Mouse (Mus musculus) ES-Bruce4 (cell line): ENCODE results near the gene Hoxd13.

Source experiments
- CTCF ChIP-seq: IDR thresholded peaks from one replicate; pipeline ENCODE4 v1.8.1; 2011; ENCODE audit warnings: low read depth, low read length
- EP300 ChIP-seq: IDR thresholded peaks from 2 replicates; pipeline ENCODE4 v1.6.1; 2011; ENCODE audit warnings: low read depth, low read length; ENCODE audit not compliant: insufficient read depth

DNA sequence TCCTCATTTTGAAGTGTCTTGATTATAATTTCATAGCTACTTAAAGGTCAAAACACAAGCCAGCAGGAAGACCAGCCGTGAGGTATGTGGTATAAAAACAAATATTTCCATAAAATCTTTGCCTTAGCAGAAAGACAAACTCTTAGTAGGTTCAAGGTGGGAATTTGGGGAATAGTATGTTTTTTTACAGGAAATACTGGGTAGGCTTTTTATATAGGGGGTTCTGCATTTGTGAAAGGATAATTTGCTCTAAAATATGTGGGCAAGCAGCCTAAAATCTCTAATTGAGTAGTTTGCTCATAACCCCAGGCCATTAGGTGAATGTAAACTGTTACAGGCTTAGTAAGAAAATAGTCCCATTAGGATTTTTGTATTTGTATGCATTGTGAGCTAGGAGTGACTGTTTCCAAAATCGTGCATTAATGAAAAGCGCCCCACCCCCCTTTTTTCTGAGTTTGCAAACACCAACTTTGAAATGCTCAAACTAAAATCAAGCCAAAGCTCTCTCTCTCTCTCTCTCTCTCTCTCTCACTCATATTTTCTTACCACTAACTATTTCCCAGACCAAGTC, 48.3 kb upstream of the Hoxd13 start:
- TF ChIP-seq EP300 (no peak), CTCF (no peak)
